In genomic region chr13:26564941-26565862, GRCm38 (mm10) we compare ENCODE assay signal across 16 mouse cellular contexts.
DNase-seq lines count a peak whose midpoint lies in the region; ATAC-seq and TF ChIP-seq lines count a peak whose summit lies in the region.
"Had no signal": no experiment of that assay in that cellular context is flagged by ENCODE, and none has a peak within 500 bp of the region (broad histone marks: within the 10 kb centered on the region; RNA-seq: fewer than 3 reads in every experiment).

No protein-coding gene starts in this region.

- H3K4me2 ChIP-seq in kidney, embryonic 14.5 days (replicated peaks; ENCODE audit: low read depth, low read length): no peak overlapping the region
- no peak overlapping the region for H3K4me2 ChIP-seq in lung, postnatal 0 days (replicated peaks; ENCODE audit: low read depth, low read length)
- no peak overlapping the region for H3K4me2 ChIP-seq in embryonic facial prominence, embryonic 11.5 days (ENCODE audit: low read depth, low read length)
- H3K4me2 ChIP-seq in midbrain, embryonic 15.5 days: no peak overlapping the region
- H3K4me2 ChIP-seq: heart, embryonic 13.5 days had no signal

- H3K36me3 ChIP-seq in kidney, embryonic 14.5 days (ENCODE audit: control insufficient read depth, insufficient read depth, low read length): no peaks in the 10 kb centered on the region
- H3K36me3 ChIP-seq in lung, postnatal 0 days (ENCODE audit: insufficient read depth, low read length): no peaks in the 10 kb centered on the region
- no peaks in the 10 kb centered on the region for H3K36me3 ChIP-seq in embryonic facial prominence, embryonic 11.5 days (replicated peaks; ENCODE audit: control insufficient read depth, insufficient read depth, low read depth, low read length)
- no peaks in the 10 kb centered on the region for H3K36me3 ChIP-seq in midbrain, embryonic 15.5 days (replicated peaks)
- H3K36me3 ChIP-seq: heart, embryonic 13.5 days had no signal

- no peak overlapping the region for H3K9ac ChIP-seq in kidney, embryonic 14.5 days (ENCODE audit: low read depth, low read length)
- no peak overlapping the region for H3K9ac ChIP-seq in lung, postnatal 0 days (replicated peaks; ENCODE audit: low read depth)
- no peak overlapping the region for H3K9ac ChIP-seq in embryonic facial prominence, embryonic 11.5 days (replicated peaks; ENCODE audit: low read length)
- no peak overlapping the region for H3K9ac ChIP-seq in midbrain, embryonic 15.5 days
- H3K9ac ChIP-seq: heart, embryonic 13.5 days had no signal

- no peak for DNase-seq in kidney, postnatal 10 days
- peak; percentile 3 for DNase-seq in lung, postnatal 36 days
- DNase-seq in lung, postnatal 0 days (ENCODE audit: low spot score): no peak
- peak; percentile 64 for DNase-seq in embryonic facial prominence, embryonic 11.5 days (ENCODE audit: low spot score)
- peak; percentile 12 for DNase-seq in skeletal muscle tissue, adult 2 months (ENCODE audit: low read depth, low spot score)
- no peak for DNase-seq in natural killer cell, adult 2 months (ENCODE audit: low spot score in 2 of 2)
- DNase-seq: adrenal gland, adult 8-10 months; cerebellum, adult 11-12 months; cerebellum, postnatal 25 days; kidney, adult 8-10 months; right cerebral cortex, postnatal 4 days; thymus, adult 2 months had no signal

- no peak for TF ChIP-seq CTCF in lung, postnatal 0 days (IDR thresholded peaks at IDR 0.05)

- no peaks in the 10 kb centered on the region for H3K27me3 ChIP-seq in kidney, embryonic 14.5 days (ENCODE audit: control insufficient read depth, insufficient read depth, low read length)
- H3K27me3 ChIP-seq in lung, postnatal 0 days (replicated peaks; ENCODE audit: insufficient read depth, low read length): no peaks in the 10 kb centered on the region
- no peaks in the 10 kb centered on the region for H3K27me3 ChIP-seq in embryonic facial prominence, embryonic 11.5 days (ENCODE audit: control insufficient read depth, insufficient read depth, low read length)
- no peaks in the 10 kb centered on the region for H3K27me3 ChIP-seq in midbrain, embryonic 15.5 days (replicated peaks)
- H3K27me3 ChIP-seq: CH12.LX; heart, embryonic 13.5 days had no signal

- no peaks in the 10 kb centered on the region for H3K9me3 ChIP-seq in kidney, embryonic 14.5 days (ENCODE audit: control insufficient read depth, low read length)
- no peaks in the 10 kb centered on the region for H3K9me3 ChIP-seq in lung, postnatal 0 days (ENCODE audit: low read length)
- no peaks in the 10 kb centered on the region for H3K9me3 ChIP-seq in embryonic facial prominence, embryonic 11.5 days (replicated peaks; ENCODE audit: control insufficient read depth, low read length)
- H3K9me3 ChIP-seq in midbrain, embryonic 15.5 days: no peaks in the 10 kb centered on the region
- H3K9me3 ChIP-seq: heart, embryonic 13.5 days had no signal

- WGBS in kidney, embryonic 14.5 days: 48% methylated on average over 7 of the region's 7 CpGs
- whole genome bisulfite sequencing in lung, postnatal 0 days: 48% methylated on average over 7 of the region's 7 CpGs
- WGBS in embryonic facial prominence, embryonic 11.5 days: 44% methylated on average over 7 of the region's 7 CpGs
- WGBS in midbrain, embryonic 15.5 days: 89% methylated on average over 7 of the region's 7 CpGs

- no peaks in the 10 kb centered on the region for H3K4me1 ChIP-seq in kidney, embryonic 14.5 days (ENCODE audit: control insufficient read depth, insufficient read depth, low read length)
- no peaks in the 10 kb centered on the region for H3K4me1 ChIP-seq in lung, postnatal 0 days (ENCODE audit: insufficient read depth, low read depth, low read length)
- H3K4me1 ChIP-seq in embryonic facial prominence, embryonic 11.5 days (ENCODE audit: control insufficient read depth, insufficient read depth, low read length): no peaks in the 10 kb centered on the region
- no peaks in the 10 kb centered on the region; the same call in 1 of the 2 replicates for H3K4me1 ChIP-seq in midbrain, embryonic 15.5 days
- H3K4me1 ChIP-seq: heart, embryonic 13.5 days had no signal

- H3K27ac ChIP-seq in kidney, embryonic 14.5 days (ENCODE audit: low read depth, low read length): no peak overlapping the region
- no peak overlapping the region for H3K27ac ChIP-seq in lung, postnatal 0 days (ENCODE audit: low read length)
- H3K27ac ChIP-seq in embryonic facial prominence, embryonic 11.5 days (replicated peaks; ENCODE audit: low read depth, low read length): no peak overlapping the region; the same call in 1 of the 2 replicates
- H3K27ac ChIP-seq in midbrain, embryonic 15.5 days: no peak overlapping the region
- H3K27ac ChIP-seq: heart, embryonic 13.5 days had no signal

- TF ChIP-seq EP300 in lung, postnatal 0 days (IDR thresholded peaks at IDR 0.05): no peak

- no peak overlapping the region for H3K4me3 ChIP-seq in kidney, embryonic 14.5 days (ENCODE audit: low read length)
- H3K4me3 ChIP-seq in lung, postnatal 0 days (ENCODE audit: low read depth, low read length): no peak overlapping the region
- no peak overlapping the region for H3K4me3 ChIP-seq in embryonic facial prominence, embryonic 11.5 days (ENCODE audit: low read depth, low read length)
- no peak overlapping the region for H3K4me3 ChIP-seq in midbrain, embryonic 15.5 days
- H3K4me3 ChIP-seq: heart, embryonic 13.5 days had no signal

- ATAC-seq in kidney, embryonic 14.5 days (ENCODE audit: low FRiP score, low TSS enrichment): peak; percentile 72
- ATAC-seq in lung, postnatal 0 days: no peak
- ATAC-seq in embryonic facial prominence, embryonic 11.5 days (replicated peaks; ENCODE audit: insufficient number of reproducible peaks, low FRiP score, low TSS enrichment, low read depth): no peak
- ATAC-seq in midbrain, embryonic 15.5 days (replicated peaks): no peak

Comparison
In these comparisons a context has a peak if more than half of its experiments do, and no peak if none do; other contexts are left out.
1. DNase-seq: peak in lung, postnatal 36 days (single experiment), embryonic facial prominence, embryonic 11.5 days (single experiment) and skeletal muscle tissue, adult 2 months (single experiment); none in kidney, postnatal 10 days (single experiment), lung, postnatal 0 days (single experiment) and natural killer cell, adult 2 months (0 of 2).